In the genomic region with DNA sequence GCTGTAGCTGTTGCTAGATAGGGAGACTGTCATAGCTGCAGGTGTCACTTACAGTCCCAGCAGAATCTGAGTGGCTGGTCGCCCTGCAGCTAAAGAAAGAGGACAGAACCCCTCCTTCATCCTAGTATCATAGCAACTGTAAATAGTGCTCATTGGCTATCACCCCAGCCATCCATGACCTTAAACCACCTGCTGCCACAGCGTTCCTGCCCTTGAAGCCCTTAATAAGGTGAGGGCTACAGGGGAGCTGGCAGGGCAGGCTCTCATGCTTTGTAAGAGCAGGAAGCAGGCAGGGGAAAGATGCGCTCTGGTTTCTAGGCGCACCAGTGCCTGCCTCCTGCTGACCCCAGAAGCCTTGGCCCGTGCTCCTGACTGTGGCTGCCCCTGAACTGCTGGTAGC, we compare ENCODE assay signal across 16 mouse cellular contexts.
DNase-seq lines count a peak whose midpoint lies in the region; TF ChIP-seq lines count a peak whose summit lies in the region.
"Had no signal": no experiment of that assay in that cellular context is flagged by ENCODE, and none has a peak within 500 bp of the region (broad histone marks: within the 10 kb centered on the region; RNA-seq: fewer than 3 reads in every experiment).

No protein-coding gene starts in this region.

- peak; percentile 39 to 40 for DNase-seq in cerebellum, adult 2 months
- no peak for DNase-seq in cerebellum, postnatal 4 days (ENCODE audit: low spot score in 2 of 2)
- peak; percentile 51 to 71 for DNase-seq in heart, adult 18-20 months
- DNase-seq in heart, embryonic 10.5 days (ENCODE audit: low spot score), result no peak
- peak; percentile 63 to 71 for DNase-seq in heart, adult 9 months (ENCODE audit: low spot score in 2 of 2)
- peak; percentile 27 for DNase-seq in heart, postnatal 36 days
- no peak for DNase-seq in embryo, embryonic 10 days (ENCODE audit: low spot score)
- DNase-seq in ovary, postnatal 10 days (ENCODE audit: low spot score), result no peak
- DNase-seq: kidney, postnatal 10 days; midbrain, embryonic 14.5 days; thymus, adult 18-20 months had no signal

- 19% methylated on average over 5 of the region's 5 CpGs for WGBS in cerebellum, adult 2 months
- WGBS in heart, embryonic 10.5 days, result 47% methylated on average over 5 of the region's 5 CpGs

- no peak overlapping the region; the same call in 1 of the 2 replicates for H3K27ac ChIP-seq in cerebellum, adult 2 months (ENCODE audit: insufficient read depth, low read length)
- H3K27ac ChIP-seq in heart, embryonic 10.5 days, result no peak overlapping the region
- H3K27ac ChIP-seq: hindbrain, embryonic 13.5 days; intestine, embryonic 15.5 days; liver, embryonic 12.5 days; lung, embryonic 15.5 days had no signal

- H3K9me3 ChIP-seq in heart, embryonic 10.5 days, result no peaks in the 10 kb centered on the region
- H3K9me3 ChIP-seq: hindbrain, embryonic 13.5 days; intestine, embryonic 15.5 days; liver, embryonic 12.5 days; lung, embryonic 15.5 days had no signal

- TF ChIP-seq POLR2A in cerebellum, adult 2 months (IDR thresholded peaks at IDR 0.05; ENCODE audit: borderline replicate concordance, insufficient read depth, low read length), result no peak

- intact Hi-C loops in heart, postnatal 36 days (cut with DNase I), result no loop called here

- no peaks in the 10 kb centered on the region for H3K27me3 ChIP-seq in cerebellum, adult 2 months (ENCODE audit: control insufficient read depth, insufficient read depth, low read length)
- H3K27me3 ChIP-seq in heart, embryonic 10.5 days (ENCODE audit: insufficient read depth, poor library complexity, severe bottlenecking), result no peaks in the 10 kb centered on the region
- H3K27me3 ChIP-seq: hindbrain, embryonic 13.5 days; intestine, embryonic 15.5 days; lung, embryonic 15.5 days had no signal

- H3K36me3 ChIP-seq in heart, embryonic 10.5 days, result no peaks in the 10 kb centered on the region
- H3K36me3 ChIP-seq: hindbrain, embryonic 13.5 days; intestine, embryonic 15.5 days; liver, embryonic 12.5 days; lung, embryonic 15.5 days had no signal

- H3K4me1 ChIP-seq in cerebellum, adult 2 months (ENCODE audit: control insufficient read depth, insufficient read depth, low read length), result peaks cover 25% of the 10 kb centered on the region
- H3K4me1 ChIP-seq in heart, embryonic 10.5 days, result peaks cover 67% of the 10 kb centered on the region
- H3K4me1 ChIP-seq: intestine, embryonic 15.5 days; liver, embryonic 12.5 days; lung, embryonic 15.5 days had no signal

- H3K4me3 ChIP-seq in cerebellum, adult 2 months (replicated peaks; ENCODE audit: insufficient read depth, low read depth, low read length), result no peak overlapping the region
- H3K4me3 ChIP-seq in heart, embryonic 10.5 days, result no peak overlapping the region
- H3K4me3 ChIP-seq: erythroblast, embryonic 14.5 days; hindbrain, embryonic 13.5 days; intestine, embryonic 15.5 days; liver, embryonic 12.5 days; lung, embryonic 15.5 days had no signal

- no peak for TF ChIP-seq CTCF in cerebellum, adult 2 months (IDR thresholded peaks at IDR 0.05; ENCODE audit: borderline replicate concordance, insufficient read depth, low read depth, low read length)

Comparison
In these comparisons a context has a peak if more than half of its experiments do, and no peak if none do; other contexts are left out.
1. DNase-seq: peak in cerebellum, adult 2 months (2 of 2), heart, adult 18-20 months (2 of 2), heart, adult 9 months (2 of 2) and heart, postnatal 36 days (2 of 2); none in cerebellum, postnatal 4 days (0 of 2), heart, embryonic 10.5 days (single experiment), embryo, embryonic 10 days (single experiment) and ovary, postnatal 10 days (single experiment).